Mouse (Mus musculus) heart, postnatal 10 days (tissue): ENCODE results near the gene Aspa. TPM values are rescaled to one million over a fixed set of nuclear protein-coding genes. Genes with fewer than 3 reads are reported as not detected.

ENCODE experiments used
- DNase-seq, 2 experiments: peaks; one replicate each; pipeline ENCODE4 v3.0.0; 2021
- intact Hi-C: fragments of 180-260 bp; cut with DNase I; formaldehyde crosslinking; loops from one replicate; pipeline ENCODE4 v1.15.1; 2025
- total RNA-seq, 2 experiments: library from RNA; stranded (reverse); gene quantifications; 2 replicates each; pipeline ENCODE4 v1.2.3; 2021

The Aspa gene
- total RNA-seq, 2 experiments from 2014 or later: 0.72 to 3.3 TPM

DNA sequence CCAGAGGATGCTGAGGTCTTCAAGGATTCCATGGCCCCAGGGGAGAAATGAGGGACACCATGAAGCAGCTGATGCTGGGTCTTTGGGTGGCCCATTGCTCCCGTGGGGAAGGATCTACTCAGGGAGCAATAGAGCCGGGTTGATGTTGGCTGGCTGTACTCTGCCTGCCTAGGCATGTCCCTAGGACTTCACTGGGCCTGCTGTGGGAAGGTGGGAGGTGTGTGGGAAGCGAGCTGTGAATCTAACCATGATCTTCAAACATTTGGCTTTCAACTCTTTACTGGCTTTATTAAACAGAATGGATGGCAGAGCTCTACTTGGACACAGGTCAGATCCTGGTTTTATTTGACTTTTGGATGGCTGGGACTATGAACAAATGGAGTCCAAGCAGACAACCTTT lies 68.9 kb downstream of the Aspa start:
- DNase-seq: no peak
- intact Hi-C loops: no loop called here

DNA sequence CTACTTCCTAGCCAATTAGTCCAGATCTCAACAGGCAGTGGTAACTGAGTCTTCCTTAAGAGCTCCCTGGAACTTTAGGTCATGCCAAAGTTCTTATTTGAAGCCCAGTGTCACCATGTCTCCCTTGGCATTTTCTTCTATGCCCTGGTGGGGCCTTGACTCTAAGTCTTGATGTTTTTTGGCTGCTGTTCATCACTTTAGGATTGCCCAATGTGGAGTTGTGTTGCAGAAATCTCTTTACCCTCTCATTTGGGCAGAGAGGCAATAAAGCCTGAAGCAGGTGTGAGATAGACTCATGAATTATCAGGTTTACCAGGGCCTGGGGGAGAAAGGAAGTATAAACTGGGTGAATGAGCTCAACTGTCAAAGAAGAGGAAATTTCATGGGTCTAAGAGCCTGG lies 70.7 kb downstream of the Aspa start:
- no peak for DNase-seq
- intact Hi-C loops: no loop called here

DNA sequence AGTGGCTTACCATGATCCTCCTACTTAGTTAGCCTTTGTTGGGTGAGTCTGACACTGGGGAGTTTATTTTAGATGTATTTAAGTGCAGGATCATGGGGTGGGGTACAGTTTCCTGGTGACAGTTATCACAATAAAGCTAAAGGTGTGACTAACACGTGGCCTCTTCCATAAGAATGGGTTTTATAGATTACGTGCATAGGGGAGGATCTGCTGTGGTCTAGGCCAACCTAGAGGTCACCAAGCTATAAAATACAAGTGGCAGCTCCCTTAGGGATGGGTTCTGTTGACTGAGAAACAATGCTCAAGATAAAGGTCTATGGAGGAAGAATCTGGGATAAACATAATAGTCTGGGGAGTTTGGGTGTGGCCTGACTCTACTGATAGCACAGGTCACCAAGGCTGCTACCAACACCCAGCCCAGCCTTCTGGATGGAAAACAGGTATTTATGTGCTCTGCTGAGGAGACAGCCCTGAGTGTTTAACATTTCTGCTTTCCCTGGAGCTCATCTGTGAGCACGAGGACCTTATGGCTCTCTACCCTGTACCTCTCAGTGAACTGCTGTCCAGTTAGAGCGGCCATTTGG lies 71.9 kb downstream of the Aspa start:
- no peak for DNase-seq
- intact Hi-C loops: no loop called here

Other genes with a start within 250 kb of the Aspa start
- under 1 TPM in 1 of 2 experiments, not detected in 1; 0.07 TPM for gene Itgae, start 239.0 kb downstream of the Aspa start, total RNA-seq
- gene Haspin, start 191.3 kb downstream of the Aspa start, total RNA-seq: 1 to 10 TPM; 2.4 TPM
- gene P2rx5, start 169.2 kb downstream of the Aspa start, total RNA-seq: 1 to 10 TPM; 7.4 to 8.1 TPM
- 10 to 100 TPM; 71.4 to 82.7 TPM for gene Emc6, start 152.6 kb downstream of the Aspa start, total RNA-seq
- 100 to 1,000 TPM in 1 of 2 experiments, 10 to 100 TPM in 1; 89.1 to 105 TPM for gene Tax1bp3, start 152.5 kb downstream of the Aspa start, total RNA-seq
- 10 to 100 TPM; 11.7 to 13.9 TPM for gene Ctns, start 130.6 kb downstream of the Aspa start, total RNA-seq
- 1 to 10 TPM; 1.5 to 2.0 TPM for gene Shpk, start 130.1 kb downstream of the Aspa start, total RNA-seq
- not detected for gene Trpv1, start 95.3 kb downstream of the Aspa start, total RNA-seq
- under 1 TPM; 0.05 to 0.20 TPM for gene Trpv3, start 62.2 kb downstream of the Aspa start, total RNA-seq
- gene Gm49340, start 145 bp upstream of the Aspa start, total RNA-seq: not detected
- gene Spata22, start 145 bp upstream of the Aspa start, total RNA-seq: not detected
- gene Olfr20, start 21.2 kb upstream of the Aspa start, total RNA-seq: not detected
- not detected for gene Olfr376, start 41.6 kb upstream of the Aspa start, total RNA-seq
- gene Olfr1, start 70.0 kb upstream of the Aspa start, total RNA-seq: not detected
- not detected for gene Olfr378, start 98.9 kb upstream of the Aspa start, total RNA-seq
- gene Olfr380, start 127.9 kb upstream of the Aspa start, total RNA-seq: not detected
- not detected for gene Olfr381, start 162.0 kb upstream of the Aspa start, total RNA-seq
- not detected for gene Olfr382, start 187.6 kb upstream of the Aspa start, total RNA-seq